Mouse (Mus musculus): Measurements from ENCODE around the gene Tstd1. TPM values are rescaled to one million over a fixed set of nuclear protein-coding genes. Genes with fewer than 3 reads are reported as not detected.

Tstd1 gene
- polyA plus RNA-seq, 1 experiment from 2014 or later: 1.6 TPM

DNA sequence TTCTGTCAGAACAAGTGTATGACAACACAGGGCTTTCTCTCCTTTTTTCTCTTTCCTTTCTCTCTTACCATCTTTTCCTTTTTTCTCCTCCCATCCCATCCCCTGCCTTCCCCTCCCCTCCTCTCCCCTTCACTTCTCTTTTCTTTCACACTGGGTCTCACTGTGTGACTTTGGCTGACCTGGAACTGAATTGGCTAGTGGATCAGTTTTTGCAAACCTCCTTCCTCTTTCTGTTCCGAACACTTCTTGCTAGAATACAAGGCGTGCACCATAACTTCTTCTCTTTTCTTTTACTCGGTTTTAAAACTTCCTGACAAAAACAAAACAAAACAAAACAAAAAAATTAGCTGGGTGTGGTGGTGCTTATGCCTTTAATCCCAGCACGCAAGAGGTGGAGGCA lies 47.9 kb downstream of the Tstd1 start:
- H3K9ac ChIP-seq (ENCODE audit: low read depth, low read length): no peak overlapping the region
- H3K4me2 ChIP-seq: no peak overlapping the region
- H3K27me3 ChIP-seq (replicated peaks; ENCODE audit: control insufficient read depth, insufficient read depth, low read length): no peaks in the 10 kb centered on the region
- H3K4me1 ChIP-seq (replicated peaks; ENCODE audit: control insufficient read depth, insufficient read depth, low read length): no peaks in the 10 kb centered on the region
- ATAC-seq (replicated peaks; ENCODE audit: low FRiP score): no peak
- no peak overlapping the region for H3K27ac ChIP-seq (ENCODE audit: low read depth, low read length)
- no peaks in the 10 kb centered on the region for H3K9me3 ChIP-seq (ENCODE audit: control insufficient read depth, low read length)
- peaks cover 6% of the 10 kb centered on the region; the same call in 1 of the 2 replicates for H3K36me3 ChIP-seq (ENCODE audit: control insufficient read depth, insufficient read depth, low read length)
- H3K4me3 ChIP-seq (ENCODE audit: low read depth, low read length): no peak overlapping the region
- DNase-seq (ENCODE audit: low spot score): no peak
- 54% methylated on average over 4 of the region's 4 CpGs for WGBS

- H3K4me3 ChIP-seq (ENCODE audit: low read depth, low read length): no peak overlapping the region
- no peaks in the 10 kb centered on the region for H3K4me1 ChIP-seq (replicated peaks; ENCODE audit: control insufficient read depth, insufficient read depth, low read length)
- H3K36me3 ChIP-seq (ENCODE audit: control insufficient read depth, insufficient read depth, low read length): 0 out of 2 replicates have a peak, but pooled peaks cover 2% of the 10 kb centered on the region
- DNase-seq (ENCODE audit: low spot score) (no peak), ATAC-seq (replicated peaks; ENCODE audit: low FRiP score) (no peak)
- WGBS: 75% methylated on average over 3 of the region's 3 CpGs
- H3K9me3 ChIP-seq (ENCODE audit: control insufficient read depth, low read length): no peaks in the 10 kb centered on the region
- no peaks in the 10 kb centered on the region for H3K27me3 ChIP-seq (replicated peaks; ENCODE audit: control insufficient read depth, insufficient read depth, low read length)
- no peak overlapping the region for H3K9ac ChIP-seq (ENCODE audit: low read depth, low read length)
- H3K4me2 ChIP-seq: no peak overlapping the region
- H3K27ac ChIP-seq (ENCODE audit: low read depth, low read length): no peak overlapping the region
Observed at GRCm38 (mm10) chr1:171469678-171470077, 51.0 kb downstream of the Tstd1 start.

Other genes with a start within 250 kb of the Tstd1 start
- 1.2 and 1.9 TPM in 2 replicates for gene Pcp4l1, start 222.6 kb upstream of the Tstd1 start, polyA plus RNA-seq (2014; fragmentation: Nextera tagmentation; extraction: Ambion mirVana)
- gene Nr1i3, start 204.9 kb upstream of the Tstd1 start, polyA plus RNA-seq (2014; fragmentation: Nextera tagmentation; extraction: Ambion mirVana): 0.16 TPM in 2 replicates
- 32.3 and 32.4 TPM in 2 replicates for gene Tomm40l, start 196.4 kb upstream of the Tstd1 start, polyA plus RNA-seq (2014; fragmentation: Nextera tagmentation; extraction: Ambion mirVana)
- gene Apoa2, start 193.8 kb upstream of the Tstd1 start, polyA plus RNA-seq (2014; fragmentation: Nextera tagmentation; extraction: Ambion mirVana): 2,189 and 2,339 TPM in 2 replicates
- gene Fcer1g, start 184.5 kb upstream of the Tstd1 start, polyA plus RNA-seq (2014; fragmentation: Nextera tagmentation; extraction: Ambion mirVana): 70.9 and 83.6 TPM in 2 replicates
- gene Adamts4, start 168.5 kb upstream of the Tstd1 start, polyA plus RNA-seq (2014; fragmentation: Nextera tagmentation; extraction: Ambion mirVana): 1.6 and 2.0 TPM in 2 replicates
- 256 and 262 TPM in 2 replicates for gene Ndufs2, start 167.5 kb upstream of the Tstd1 start, polyA plus RNA-seq (2014; fragmentation: Nextera tagmentation; extraction: Ambion mirVana)
- 49.0 and 50.6 TPM in 2 replicates for gene B4galt3, start 148.5 kb upstream of the Tstd1 start, polyA plus RNA-seq (2014; fragmentation: Nextera tagmentation; extraction: Ambion mirVana)
- gene Ppox, start 137.7 kb upstream of the Tstd1 start, polyA plus RNA-seq (2014; fragmentation: Nextera tagmentation; extraction: Ambion mirVana): 131 and 133 TPM in 2 replicates
- gene Usp21, start 130.9 kb upstream of the Tstd1 start, polyA plus RNA-seq (2014; fragmentation: Nextera tagmentation; extraction: Ambion mirVana): 51.0 and 53.1 TPM in 2 replicates
- 83.7 TPM in 2 replicates for gene Ufc1, start 123.8 kb upstream of the Tstd1 start, polyA plus RNA-seq (2014; fragmentation: Nextera tagmentation; extraction: Ambion mirVana)
- 34.8 and 37.5 TPM in 2 replicates for gene Dedd, start 89.7 kb upstream of the Tstd1 start, polyA plus RNA-seq (2014; fragmentation: Nextera tagmentation; extraction: Ambion mirVana)
- 26.2 and 29.1 TPM in 2 replicates for gene Nit1, start 73.2 kb upstream of the Tstd1 start, polyA plus RNA-seq (2014; fragmentation: Nextera tagmentation; extraction: Ambion mirVana)
- 68.0 and 73.7 TPM in 2 replicates for gene Pfdn2, start 73.2 kb upstream of the Tstd1 start, polyA plus RNA-seq (2014; fragmentation: Nextera tagmentation; extraction: Ambion mirVana)
- gene Klhdc9, start 58.1 kb upstream of the Tstd1 start, polyA plus RNA-seq (2014; fragmentation: Nextera tagmentation; extraction: Ambion mirVana): 0.66 and 0.77 TPM in 2 replicates
- gene Nectin4, start 48.8 kb upstream of the Tstd1 start, polyA plus RNA-seq (2014; fragmentation: Nextera tagmentation; extraction: Ambion mirVana): 0.25 and 0.53 TPM in 2 replicates
- gene Arhgap30, start 29.9 kb upstream of the Tstd1 start, polyA plus RNA-seq (2014; fragmentation: Nextera tagmentation; extraction: Ambion mirVana): 3.5 and 3.8 TPM in 2 replicates
- 51.0 and 53.2 TPM in 2 replicates for gene Usf1, start 7.6 kb upstream of the Tstd1 start, polyA plus RNA-seq (2014; fragmentation: Nextera tagmentation; extraction: Ambion mirVana)
- 42.0 and 47.8 TPM in 2 replicates for gene F11r, start 18.7 kb downstream of the Tstd1 start, polyA plus RNA-seq (2014; fragmentation: Nextera tagmentation; extraction: Ambion mirVana)
- gene Alyref2, start 84.6 kb downstream of the Tstd1 start, polyA plus RNA-seq (2014; fragmentation: Nextera tagmentation; extraction: Ambion mirVana): 7.8 and 8.3 TPM in 2 replicates
- gene Itln1, start 116.4 kb downstream of the Tstd1 start, polyA plus RNA-seq (2014; fragmentation: Nextera tagmentation; extraction: Ambion mirVana): not detected in 2 replicates
- gene Cd244a, start 140.3 kb downstream of the Tstd1 start, polyA plus RNA-seq (2014; fragmentation: Nextera tagmentation; extraction: Ambion mirVana): 0.63 and 0.82 TPM in 2 replicates
- gene Ly9, start 188.5 kb downstream of the Tstd1 start, polyA plus RNA-seq (2014; fragmentation: Nextera tagmentation; extraction: Ambion mirVana): 0.12 and 0.30 TPM in 2 replicates
- not detected in 2 replicates for gene Slamf7, start 234.2 kb downstream of the Tstd1 start, polyA plus RNA-seq (2014; fragmentation: Nextera tagmentation; extraction: Ambion mirVana)